Mouse (Mus musculus) limb, embryonic 14.5 days (tissue): ENCODE measurements around the gene Srsf10. TPM values are rescaled to one million over a fixed set of nuclear protein-coding genes. Genes with fewer than 3 reads are reported as not detected.

ENCODE experiments used
- ATAC-seq: fragments of 200-750 bp; cut with Nextera tagmentation; 2 replicates; pipeline ENCODE4 v1.8.0; 2017; ENCODE audit warnings: low read depth, moderate number of reproducible peaks, moderate TSS enrichment; ENCODE audit not compliant: low FRiP score
- DNase-seq: peaks from one replicate; pipeline ENCODE4 v3.0.0-alpha.2; 2015; ENCODE audit warnings: low spot score
- H3K27ac ChIP-seq: fragments of 300-500 bp; sonication (generic); replicated peaks from 2 replicates; pipeline ENCODE4 v1.5.1; 2014; ENCODE audit warnings: low read depth, mild to moderate bottlenecking, low read length, moderate library complexity, mixed read lengths
- H3K27me3 ChIP-seq: fragments of 300-500 bp; sonication (generic); 2 replicates; pipeline ENCODE4 v1.6.1; 2014; ENCODE audit warnings: low read length, mixed read lengths; ENCODE audit not compliant: control insufficient read depth, insufficient read depth
- H3K36me3 ChIP-seq: fragments of 300-500 bp; sonication (generic); 2 replicates; pipeline ENCODE4 v1.6.1; 2014; ENCODE audit warnings: mild to moderate bottlenecking, low read length, moderate library complexity, mixed read lengths; ENCODE audit not compliant: control insufficient read depth, insufficient read depth
- H3K4me1 ChIP-seq: fragments of 300-500 bp; sonication (generic); 2 replicates; pipeline ENCODE4 v1.6.1; 2014; ENCODE audit warnings: antibody characterized with exemption, low read length, mixed read lengths; ENCODE audit not compliant: control insufficient read depth, insufficient read depth
- H3K4me2 ChIP-seq: fragments of 300-500 bp; sonication (generic); replicated peaks from 2 replicates; pipeline ENCODE4 v1.6.1; 2014; ENCODE audit warnings: low read depth, mild to moderate bottlenecking, low read length, moderate library complexity; ENCODE audit not compliant: severe bottlenecking
- H3K4me3 ChIP-seq: fragments of 300-500 bp; sonication (generic); replicated peaks from 2 replicates; pipeline ENCODE4 v1.5.1; 2014; ENCODE audit warnings: low read length
- H3K9ac ChIP-seq: fragments of 300-500 bp; sonication (generic); 2 replicates; pipeline ENCODE4 v1.6.1; 2014; ENCODE audit warnings: mild to moderate bottlenecking, low read depth, low read length, moderate library complexity; ENCODE audit not compliant: severe bottlenecking
- H3K9me3 ChIP-seq: fragments of 300-500 bp; sonication (generic); 2 replicates; pipeline ENCODE4 v1.6.1; 2016; ENCODE audit warnings: low read length; ENCODE audit not compliant: control insufficient read depth
- POLR2A ChIP-seq: fragments of 200-500 bp; IDR thresholded peaks from 2 replicates; pipeline ENCODE4 v1.8.0; 2012; ENCODE audit warnings: inconsistent platforms, mild to moderate bottlenecking, moderate library complexity, borderline replicate concordance; ENCODE audit not compliant: insufficient read depth, insufficient read length; ENCODE audit errors: extremely low read depth
- WGBS: fragments of 180-500 bp; shearing (Covaris S2); extraction: QIAGEN DNeasy Blood & Tissue Kit; methylation state at CpG from one replicate; pipeline ENCODE4 v1.1.7; 2014; 5-methylcytosine and 5-hydroxymethylcytosine counted together
- polyA plus RNA-seq, 2 experiments: library from polyadenylated mRNA; depleted of rRNA in 1 of 2; stranded (reverse) in 1 of 2; unstranded in 1 of 2; fragments of >200 nt; fragmentation: Nextera tagmentation in 1 of 2; extraction: Ambion mirVana in 1 of 2; gene quantifications; 2 replicates each; pipeline versions ENCODE4 v1.2.1 to v1.2.3; 2012 to 2014

The Srsf10 gene
- polyA plus RNA-seq, 2 experiments, result 145 to 258 TPM

- H3K27me3 ChIP-seq, result no peaks in the 10 kb centered on the region
- DNase-seq (no peak), ATAC-seq (no peak)
- no peaks in the 10 kb centered on the region for H3K9me3 ChIP-seq
- H3K4me3 ChIP-seq, result no peak overlapping the region
- 0 out of 2 replicates have a peak, but pooled peaks cover 2% of the 10 kb centered on the region for H3K4me1 ChIP-seq
- H3K27ac ChIP-seq, result no peak overlapping the region
- 61% methylated on average over 7 of the region's 7 CpGs for WGBS
- no peaks in the 10 kb centered on the region for H3K36me3 ChIP-seq
- H3K4me2 ChIP-seq, result no peak overlapping the region
- TF ChIP-seq POLR2A, result no peak
- H3K9ac ChIP-seq, result no peak overlapping the region
Observed at GRCm38 (mm10) chr4:135883881-135884516, 28.5 kb downstream of the Srsf10 start.

- Histone ChIP-seq H3K4me1 (0 out of 2 replicates have a peak, but pooled peaks cover 2% of the 10 kb centered on the region), H3K4me3 (no peak overlapping the region), H3K9me3 (no peaks in the 10 kb centered on the region), H3K9ac (no peak overlapping the region), H3K27ac (no peak overlapping the region), H3K4me2 (no peak overlapping the region), H3K27me3 (no peaks in the 10 kb centered on the region), H3K36me3 (no peaks in the 10 kb centered on the region)
- DNase-seq (no peak), ATAC-seq (no peak)
- 34% methylated on average over 6 of the region's 6 CpGs for WGBS
- TF ChIP-seq POLR2A, result no peak
Observed at GRCm38 (mm10) chr4:135884531-135884930, 29.0 kb downstream of the Srsf10 start.

- H3K9me3 ChIP-seq, result no peaks in the 10 kb centered on the region
- 90% methylated on average over 12 of the region's 12 CpGs for WGBS
- H3K36me3 ChIP-seq, result no peaks in the 10 kb centered on the region
- no peak overlapping the region for H3K4me2 ChIP-seq
- H3K4me1 ChIP-seq, result 0 out of 2 replicates have a peak, but pooled peaks cover 2% of the 10 kb centered on the region
- DNase-seq (no peak), ATAC-seq (no peak)
- no peak overlapping the region for H3K4me3 ChIP-seq
- H3K27ac ChIP-seq, result no peak overlapping the region
- H3K27me3 ChIP-seq, result no peaks in the 10 kb centered on the region
- no peak overlapping the region for H3K9ac ChIP-seq
- TF ChIP-seq POLR2A, result no peak
Observed at GRCm38 (mm10) chr4:135885676-135886075, 30.1 kb downstream of the Srsf10 start.

- Histone ChIP-seq H3K9ac (no peak overlapping the region), H3K4me2 (no peak overlapping the region), H3K4me3 (no peak overlapping the region), H3K27ac (no peak overlapping the region), H3K9me3 (no peaks in the 10 kb centered on the region), H3K4me1 (0 out of 2 replicates have a peak, but pooled peaks cover 2% of the 10 kb centered on the region), H3K27me3 (no peaks in the 10 kb centered on the region), H3K36me3 (no peaks in the 10 kb centered on the region)
- no peak for ATAC-seq
- no peak for DNase-seq
- 85% methylated on average over 4 of the region's 4 CpGs for WGBS
- no peak for TF ChIP-seq POLR2A
Observed at GRCm38 (mm10) chr4:135886184-135886583, 30.6 kb downstream of the Srsf10 start.

GRCm38 (mm10) chr4:135888448-135889057, 33.0 kb downstream of the Srsf10 start:
- H3K27me3 ChIP-seq, result no peaks in the 10 kb centered on the region
- H3K4me2 ChIP-seq, result no peak overlapping the region
- H3K36me3 ChIP-seq, result no peaks in the 10 kb centered on the region
- H3K9ac ChIP-seq, result no peak overlapping the region
- H3K4me1 ChIP-seq, result 0 out of 2 replicates have a peak, but pooled peaks cover 2% of the 10 kb centered on the region
- H3K9me3 ChIP-seq, result no peaks in the 10 kb centered on the region
- TF ChIP-seq POLR2A, result no peak
- no peak for DNase-seq
- H3K27ac ChIP-seq, result no peak overlapping the region
- 90% methylated on average over 24 of the region's 24 CpGs for WGBS
- no peak overlapping the region for H3K4me3 ChIP-seq
- no peak for ATAC-seq
